Mouse (Mus musculus): ENCODE measurements around the gene Psip1. TPM values are rescaled to one million over a fixed set of nuclear protein-coding genes. Genes with fewer than 3 reads are reported as not detected.
"Not testable (repeated sequence)": the region's sequence is repeated elsewhere in the genome, so short reads cannot be mapped to it uniquely, and the experiment has no call there.

Gene Psip1
- total RNA-seq, 2 experiments from 2014 or later: 271 to 277 TPM

- intact Hi-C loops (cut with DNase I): no loop called here
- no peak for DNase-seq
These were observed 24.8 kb upstream of the Psip1 start for GRCm38 (mm10) chr4:83511083-83511482.

- DNase-seq: no peak
- intact Hi-C loops (cut with DNase I): no loop called here
These were observed 23.3 kb upstream of the Psip1 start for GRCm38 (mm10) chr4:83509600-83509999.

GRCm38 (mm10) chr4:83501037-83501430, 14.8 kb upstream of the Psip1 start:
- intact Hi-C loops (cut with DNase I): no loop called here
- DNase-seq: no peak

GRCm38 (mm10) chr4:83500154-83501036, 14.1 kb upstream of the Psip1 start:
- intact Hi-C loops (cut with DNase I): no loop called here
- DNase-seq: peak; percentile 28

- DNase-seq; intact Hi-C loops (cut with DNase I): not testable (repeated sequence)
These were observed 10.8 kb upstream of the Psip1 start for GRCm38 (mm10) chr4:83497013-83497412.

GRCm38 (mm10) chr4:83493112-83493511, 6.9 kb upstream of the Psip1 start:
- intact Hi-C loops (cut with DNase I): no loop called here
- DNase-seq: no peak

GRCm38 (mm10) chr4:83489121-83489520, 2.9 kb upstream of the Psip1 start:
- DNase-seq: no peak
- intact Hi-C loops (cut with DNase I): loop anchor here (5.0 kb wide), 1 partner anchor 78 kb away; no protein-coding TSS in a partner anchor

GRCm38 (mm10) chr4:83485735-83486116, 533 bp downstream of the Psip1 start:
- peak; percentile 95 for DNase-seq
- intact Hi-C loops (cut with DNase I): loop anchor here (5.0 kb wide), 1 partner anchor 82 kb away; no protein-coding TSS in a partner anchor

- DNase-seq: no peak
- intact Hi-C loops (cut with DNase I): loop anchor here (5.0 kb wide), 1 partner anchor 82 kb away; no protein-coding TSS in a partner anchor
These were observed 1.0 kb downstream of the Psip1 start for GRCm38 (mm10) chr4:83485250-83485649.

- DNase-seq: no peak
- intact Hi-C loops (cut with DNase I): no loop called here
These were observed 18.1 kb downstream of the Psip1 start for GRCm38 (mm10) chr4:83468208-83468607.

- peak; percentile 63 for DNase-seq
These were observed 18.6 kb downstream of the Psip1 start for GRCm38 (mm10) chr4:83467615-83468014.

GRCm38 (mm10) chr4:83464827-83465226, 21.4 kb downstream of the Psip1 start:
- intact Hi-C loops (cut with DNase I): no loop called here

More at GRCm38 (mm10) chr4:83467615-83468014, 18.6 kb downstream of the Psip1 start:
- intact Hi-C loops (cut with DNase I): no loop called here

GRCm38 (mm10) chr4:83460106-83460505, 26.2 kb downstream of the Psip1 start:
- DNase-seq: no peak
- intact Hi-C loops (cut with DNase I): no loop called here

More at GRCm38 (mm10) chr4:83464827-83465226, 21.4 kb downstream of the Psip1 start:
- no peak for DNase-seq

- intact Hi-C loops (cut with DNase I): no loop called here
- DNase-seq: no peak
These were observed 35.5 kb downstream of the Psip1 start for GRCm38 (mm10) chr4:83450785-83451184.

- no peak for DNase-seq
- intact Hi-C loops (cut with DNase I): no loop called here
These were observed 45.2 kb downstream of the Psip1 start for GRCm38 (mm10) chr4:83441050-83441449.

- intact Hi-C loops (cut with DNase I): no loop called here
- DNase-seq: no peak
These were observed 47.2 kb downstream of the Psip1 start for GRCm38 (mm10) chr4:83439045-83439444.

GRCm38 (mm10) chr4:83438116-83438515, 48.1 kb downstream of the Psip1 start:
- DNase-seq: no peak
- intact Hi-C loops (cut with DNase I): no loop called here

- DNase-seq: no peak
- intact Hi-C loops (cut with DNase I): no loop called here
These were observed 49.9 kb downstream of the Psip1 start for GRCm38 (mm10) chr4:83436375-83436774.

GRCm38 (mm10) chr4:83432901-83433300, 53.4 kb downstream of the Psip1 start:
- DNase-seq: no peak
- intact Hi-C loops (cut with DNase I): no loop called here

- intact Hi-C loops (cut with DNase I): no loop called here
- no peak for DNase-seq
These were observed 54.3 kb downstream of the Psip1 start for GRCm38 (mm10) chr4:83431950-83432349.

GRCm38 (mm10) chr4:83428845-83429244, 57.4 kb downstream of the Psip1 start:
- no peak for DNase-seq
- intact Hi-C loops (cut with DNase I): no loop called here

GRCm38 (mm10) chr4:83427696-83428095, 58.6 kb downstream of the Psip1 start:
- no peak for DNase-seq

More at GRCm38 (mm10) chr4:83427696-83428095, 58.6 kb downstream of the Psip1 start:
- intact Hi-C loops (cut with DNase I): no loop called here

Data from left cerebral cortex, postnatal 4 days (tissue).